Mouse (Mus musculus) spleen, embryonic (tissue): ENCODE measurements around the gene Xdh.

Source experiments
- CTCF ChIA-PET: fragments of 350-600 bp; sonication (Branson Sonifier 250); formaldehyde crosslinking; loops from one replicate; lab custom pipeline; 2022; lab: Charles Lee

Gene Xdh

GRCm38 (mm10) chr17:73950062-73950735 lies at the start of gene Xdh:
Gene Xdh (minus strand): TSS chr17:73950196.
- CTCF ChIA-PET = no interaction called here

GRCm38 (mm10) chr17:73995907-73996645 lies 46.1 kb upstream of the Xdh start:
- CTCF ChIA-PET = no interaction called here

GRCm38 (mm10) chr17:73991264-73991663 lies 41.3 kb upstream of the Xdh start:
- CTCF ChIA-PET = no interaction called here

- CTCF ChIA-PET = no interaction called here
Measured at GRCm38 (mm10) chr17:73986571-73986970, 36.6 kb upstream of the Xdh start.

GRCm38 (mm10) chr17:73985936-73986335 lies 35.9 kb upstream of the Xdh start:
- CTCF ChIA-PET = no interaction called here

GRCm38 (mm10) chr17:73984508-73984907 lies 34.5 kb upstream of the Xdh start:
- CTCF ChIA-PET = no interaction called here

- CTCF ChIA-PET = no interaction called here
Measured at GRCm38 (mm10) chr17:73982871-73983270, 32.9 kb upstream of the Xdh start.

GRCm38 (mm10) chr17:73976066-73976465 lies 26.1 kb upstream of the Xdh start:
- CTCF ChIA-PET = no interaction called here

GRCm38 (mm10) chr17:73972648-73973047 lies 22.7 kb upstream of the Xdh start:
- CTCF ChIA-PET = no interaction called here

- CTCF ChIA-PET = no interaction called here
Measured at GRCm38 (mm10) chr17:73971291-73971690, 21.3 kb upstream of the Xdh start.

- CTCF ChIA-PET = no interaction called here
Measured at GRCm38 (mm10) chr17:73970361-73971027, 20.5 kb upstream of the Xdh start.

- CTCF ChIA-PET = no interaction called here
Measured at GRCm38 (mm10) chr17:73964856-73965255, 14.9 kb upstream of the Xdh start.

GRCm38 (mm10) chr17:73962628-73963043 lies 12.6 kb upstream of the Xdh start:
- CTCF ChIA-PET = no interaction called here

- CTCF ChIA-PET = no interaction called here
Measured at GRCm38 (mm10) chr17:73961801-73962403, 11.9 kb upstream of the Xdh start.

- CTCF ChIA-PET = no interaction called here
Measured at GRCm38 (mm10) chr17:73960745-73961144, 10.7 kb upstream of the Xdh start.

- CTCF ChIA-PET = no interaction called here
Measured at GRCm38 (mm10) chr17:73952103-73952521, 2.1 kb upstream of the Xdh start.

GRCm38 (mm10) chr17:73950970-73951369 lies 974 bp upstream of the Xdh start:
- CTCF ChIA-PET = no interaction called here

GRCm38 (mm10) chr17:73949498-73949897 lies 498 bp downstream of the Xdh start:
- CTCF ChIA-PET = no interaction called here

- CTCF ChIA-PET = no interaction called here
Measured at GRCm38 (mm10) chr17:73948801-73949200, 1.2 kb downstream of the Xdh start.

- CTCF ChIA-PET = no interaction called here
Measured at GRCm38 (mm10) chr17:73948039-73948438, 2.0 kb downstream of the Xdh start.

GRCm38 (mm10) chr17:73946856-73947255 lies 3.1 kb downstream of the Xdh start:
- CTCF ChIA-PET = no interaction called here

GRCm38 (mm10) chr17:73944661-73945060 lies 5.3 kb downstream of the Xdh start:
- CTCF ChIA-PET = no interaction called here
